8 mouse cellular contexts compared by ENCODE assay signal in the genomic region with DNA sequence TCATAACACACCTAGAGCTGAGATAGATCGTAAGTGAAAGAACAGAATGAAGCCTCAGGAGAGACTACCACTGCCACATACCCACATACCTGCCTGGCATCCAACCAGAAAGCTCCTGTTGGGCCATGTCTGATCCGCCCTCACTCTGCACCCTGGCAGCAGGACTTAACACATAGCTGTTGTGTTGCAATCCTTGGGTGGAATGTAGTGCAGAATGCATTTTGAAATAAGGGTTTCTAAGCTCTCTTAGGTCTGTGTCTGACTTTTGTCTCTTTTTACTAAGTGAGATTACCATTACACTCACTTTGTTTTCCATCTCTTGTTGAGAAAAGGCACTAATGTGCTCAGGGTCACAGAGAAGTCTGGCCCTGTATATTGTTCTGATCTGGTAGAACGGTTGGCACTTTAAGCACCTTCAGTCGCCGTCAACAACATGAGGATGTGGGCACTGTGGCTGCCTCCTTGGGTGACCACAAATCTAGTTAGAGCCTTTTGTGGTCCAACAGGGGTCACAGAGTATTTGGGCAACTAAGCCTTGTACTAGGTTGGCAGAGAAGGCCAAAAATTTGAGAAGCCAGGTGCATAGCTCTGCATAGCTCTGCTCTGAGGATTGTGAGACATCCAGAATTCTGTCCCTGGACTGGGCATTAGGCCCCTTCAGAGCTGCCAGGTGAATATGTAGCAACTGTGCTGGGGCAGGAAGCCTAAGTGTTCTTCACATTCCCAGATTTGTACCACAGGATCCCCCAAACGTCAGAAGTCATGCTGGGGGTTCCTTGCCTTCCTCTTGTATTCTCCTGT.
DNase-seq lines count a peak whose midpoint lies in the region; ATAC-seq and TF ChIP-seq lines count a peak whose summit lies in the region.

No protein-coding gene starts in this region.

- intact Hi-C loops in heart, adult 2 months (cut with DNase I): loop anchor here (5.0 kb wide), 1 partner anchor 76 kb away; the partner anchor contains the start of gene Foxo1
- intact Hi-C loops in heart, postnatal 14 days (cut with DNase I): loop anchor here (5.0 kb wide), 1 partner anchor 59 kb away; no protein-coding TSS in a partner anchor

- no peak for DNase-seq in heart, adult 2 months
- DNase-seq in heart, postnatal 14 days: no peak
- peak; percentile 44 for DNase-seq in Muller cell, postnatal 12 days (ENCODE audit: inconsistent ontology term)
- DNase-seq in spleen, adult 2 months (ENCODE audit: low read depth in 1 of 2, low spot score in 2 of 2): peak; percentile 41 to 68
- no peak for DNase-seq in right cerebral cortex, postnatal 25 days
- no peak for DNase-seq in left cerebral cortex, adult 11 months (ENCODE audit: low spot score)
- no peak for DNase-seq in right cerebral cortex, postnatal 4 days

- no peak overlapping the region for H3K9ac ChIP-seq in heart, adult 2 months (ENCODE audit: low read depth, low read length)
- H3K9ac ChIP-seq in kidney, embryonic 15.5 days: no peak overlapping the region

- H3K4me1 ChIP-seq in heart, adult 2 months (ENCODE audit: control insufficient read depth, insufficient read depth, low read length): peaks cover 33% of the 10 kb centered on the region
- H3K4me1 ChIP-seq in kidney, embryonic 15.5 days: peaks cover 43% of the 10 kb centered on the region
- H3K4me1 ChIP-seq in spleen, adult 2 months (ENCODE audit: control insufficient read depth, insufficient read depth, insufficient read length): peaks cover 42% of the 10 kb centered on the region

- no peak overlapping the region for H3K4me3 ChIP-seq in heart, adult 2 months
- no peak overlapping the region for H3K4me3 ChIP-seq in kidney, embryonic 15.5 days (replicated peaks)
- H3K4me3 ChIP-seq in spleen, adult 2 months (ENCODE audit: extremely low read depth, insufficient read depth, insufficient read length): no peak overlapping the region

- TF ChIP-seq EP300 in heart, adult 2 months (IDR thresholded peaks at IDR 0.05; ENCODE audit: insufficient read depth, low read depth, low read length): no peak

- no peak overlapping the region for H3K4me2 ChIP-seq in kidney, embryonic 15.5 days

- no peaks in the 10 kb centered on the region for H3K9me3 ChIP-seq in kidney, embryonic 15.5 days (replicated peaks)

- no peak for ATAC-seq in kidney, embryonic 15.5 days (replicated peaks; ENCODE audit: low FRiP score)

- H3K36me3 ChIP-seq in heart, adult 2 months (ENCODE audit: control insufficient read depth, insufficient read depth, low read length): peaks cover 34% of the 10 kb centered on the region
- H3K36me3 ChIP-seq in kidney, embryonic 15.5 days: peaks cover 14% of the 10 kb centered on the region
- H3K36me3 ChIP-seq in spleen, adult 2 months (ENCODE audit: control insufficient read depth, insufficient read depth, low read length): peaks cover 17% of the 10 kb centered on the region

- H3K27me3 ChIP-seq in heart, adult 2 months (ENCODE audit: control insufficient read depth, insufficient read depth, low read length): no peaks in the 10 kb centered on the region
- H3K27me3 ChIP-seq in kidney, embryonic 15.5 days: no peaks in the 10 kb centered on the region
- H3K27me3 ChIP-seq in spleen, adult 2 months (ENCODE audit: control insufficient read depth, insufficient read depth, low read length): no peaks in the 10 kb centered on the region

- TF ChIP-seq POLR2A in heart, adult 2 months (IDR thresholded peaks at IDR 0.05; ENCODE audit: insufficient read depth, low read depth, low read length): no peak
- TF ChIP-seq POLR2A in spleen, adult 2 months (IDR thresholded peaks at IDR 0.05; ENCODE audit: low read depth, low read length): no peak

- 73% methylated on average over 6 of the region's 6 CpGs for WGBS in heart, adult 2 months
- WGBS in kidney, embryonic 15.5 days: 81% methylated on average over 6 of the region's 6 CpGs
- 28% methylated on average over 6 of the region's 6 CpGs for WGBS in spleen, adult 2 months

- H3K79me2 ChIP-seq in heart, adult 2 months (replicated peaks; ENCODE audit: control insufficient read depth, insufficient read depth, low read length): peaks cover 3% of the 10 kb centered on the region

- TF ChIP-seq CTCF in heart, adult 2 months (IDR thresholded peaks at IDR 0.05): no peak
- TF ChIP-seq CTCF in spleen, adult 2 months (IDR thresholded peaks at IDR 0.05; ENCODE audit: extremely low read depth, insufficient read depth, insufficient read length, insufficient replicate concordance): no peak

- peak overlapping the region; percentile 50; the same call in 1 of the 2 replicates for H3K27ac ChIP-seq in heart, adult 2 months
- H3K27ac ChIP-seq in kidney, embryonic 15.5 days: 0 out of 2 replicates have a peak overlapping the region, but pooled peaks have one; percentile 7
- H3K27ac ChIP-seq in spleen, adult 2 months (ENCODE audit: insufficient read depth, low read length): peak overlapping the region; percentile 57; the same call in 1 of the 2 replicates

Comparison
In these comparisons a context has a peak if more than half of its experiments do, and no peak if none do; other contexts are left out.
1. DNase-seq: peak in Muller cell, postnatal 12 days (single experiment) and spleen, adult 2 months (2 of 2); none in heart, adult 2 months (0 of 2), heart, postnatal 14 days (0 of 2), right cerebral cortex, postnatal 25 days (single experiment), left cerebral cortex, adult 11 months (single experiment) and right cerebral cortex, postnatal 4 days (single experiment).
2. H3K27ac ChIP-seq: peak in every context shown above with its lines; median percentile 57 in spleen, adult 2 months; 50 in heart, adult 2 months; 7 in kidney, embryonic 15.5 days.